Mouse (Mus musculus) CH12.LX (cell line): Measurements from ENCODE around the gene Pnpla3.

Experiments
- CTCF ChIP-seq, 2 experiments: IDR thresholded peaks in 1 of 2; conservative IDR thresholded peaks in 1 of 2; 2 replicates each; pipeline ENCODE4 v1.5.1; 2011 to 2012; ENCODE audit warnings: low read depth in 2 of 2, low read length in 2 of 2, improper control_type of control experiment in 1 of 2, inconsistent platforms in 1 of 2, mild to moderate bottlenecking in 1 of 2, moderate library complexity in 1 of 2
- EP300 ChIP-seq: IDR thresholded peaks from 2 replicates; pipeline ENCODE4 v1.6.1; 2011; ENCODE audit warnings: low read length, improper control_type of control experiment
- MAX ChIP-seq: IDR thresholded peaks from 2 replicates; pipeline ENCODE4 v1.6.1; 2011; ENCODE audit warnings: low read length, improper control_type of control experiment
- MEF2A ChIP-seq: IDR thresholded peaks from 2 replicates; pipeline ENCODE4 v1.6.1; 2014; ENCODE audit warnings: low read depth, mild to moderate bottlenecking, inconsistent platforms, low read length, improper control_type of control experiment, borderline replicate concordance
- POLR2A ChIP-seq: IDR thresholded peaks from 2 replicates; pipeline ENCODE4 v1.6.1; 2011; ENCODE audit warnings: low read depth, mild to moderate bottlenecking, improper control_type of control experiment, low read length
- RCOR1 ChIP-seq: conservative IDR thresholded peaks from 2 replicates; pipeline ENCODE4 v1.6.1; 2012; ENCODE audit warnings: low read depth, mild to moderate bottlenecking, inconsistent platforms, low read length, improper control_type of control experiment
- SMC3 ChIP-seq: IDR thresholded peaks from 2 replicates; pipeline ENCODE4 v1.6.1; 2011; ENCODE audit warnings: low read depth, low read length, improper control_type of control experiment
- ZMIZ1 ChIP-seq: IDR thresholded peaks from 2 replicates; pipeline ENCODE4 v1.6.1; 2012; ENCODE audit warnings: low read depth, mild to moderate bottlenecking, inconsistent platforms, low read length, improper control_type of control experiment

DNA sequence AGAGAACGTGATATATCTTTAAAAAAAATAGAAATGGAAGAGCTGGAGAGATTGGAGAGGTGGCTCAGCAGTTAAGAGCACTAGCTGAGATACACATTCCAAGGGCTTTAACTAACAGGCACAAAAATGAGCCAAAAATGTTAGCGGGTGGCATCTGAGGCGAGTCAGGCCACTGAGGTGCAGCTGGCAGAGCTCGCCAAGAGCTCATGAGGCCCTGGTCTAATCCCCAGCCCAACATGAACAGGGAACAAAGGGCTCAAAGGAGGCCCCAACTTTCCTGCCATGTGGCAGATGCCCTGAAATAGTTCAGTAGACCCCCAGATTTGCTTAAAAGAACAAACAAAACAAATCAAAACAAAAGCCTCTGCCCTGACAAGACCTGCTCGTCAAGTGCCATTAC lies 26.7 kb upstream of the Pnpla3 start:
- no peak for TF ChIP-seq RCOR1
- TF ChIP-seq CTCF (conservative IDR thresholded peaks at IDR 0.05 in 1 of 2, IDR thresholded peaks at IDR 0.05 in 1 of 2; ENCODE audit: low read depth in 2 of 2, low read length in 2 of 2), result no peak
- no peak for TF ChIP-seq EP300
- no peak for TF ChIP-seq MEF2A
- TF ChIP-seq POLR2A, result no peak
- TF ChIP-seq MAX, result no peak
- TF ChIP-seq SMC3, result no peak
- no peak for TF ChIP-seq ZMIZ1
